Mouse (Mus musculus) MN1 (cell line): ENCODE measurements around the gene Itfg2.

Experiments used
- DNase-seq: peaks from one replicate; pipeline ENCODE4 v3.0.0-alpha.2; 2016; ENCODE audit warnings: low spot score

The Itfg2 gene

DNA sequence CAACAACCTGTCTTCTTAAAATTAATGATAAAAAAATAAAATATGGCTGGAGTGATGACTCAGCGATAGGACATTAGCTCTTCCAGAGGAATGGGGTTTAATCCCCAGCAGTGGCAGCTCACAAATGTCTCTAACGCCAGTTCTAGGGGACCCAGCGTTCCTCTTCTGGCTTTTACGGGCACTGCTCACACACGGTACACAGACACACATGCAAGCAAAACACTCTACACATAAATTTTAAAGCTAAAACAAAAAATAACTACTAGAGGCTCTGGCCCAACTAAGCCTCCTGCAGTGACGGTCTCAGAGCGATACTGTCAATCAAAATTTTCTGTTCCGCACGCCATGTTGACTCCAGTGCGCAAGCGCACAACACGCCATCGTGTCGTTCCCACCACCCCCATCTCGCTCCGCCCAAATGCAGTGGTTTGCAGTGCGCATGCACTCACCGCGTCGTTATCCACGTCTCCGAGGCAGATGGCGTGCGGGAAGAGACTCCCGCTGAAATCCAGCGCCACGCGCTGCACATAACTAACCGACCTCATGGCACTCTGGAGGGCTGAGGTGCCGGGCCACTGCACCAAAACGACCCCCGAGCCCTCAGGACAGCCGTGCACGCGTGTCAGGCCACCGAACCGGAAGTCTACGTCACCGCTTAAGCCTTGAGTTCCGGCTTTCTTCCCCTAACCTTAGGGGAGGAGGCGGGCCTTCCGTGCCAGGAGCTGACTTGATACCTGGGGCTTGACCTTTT is at the start of gene Itfg2:
TSS of gene Itfg2 (minus strand) at position 663 of the 751 bp plus-strand sequence.
- DNase-seq, result peak; percentile 96

DNA sequence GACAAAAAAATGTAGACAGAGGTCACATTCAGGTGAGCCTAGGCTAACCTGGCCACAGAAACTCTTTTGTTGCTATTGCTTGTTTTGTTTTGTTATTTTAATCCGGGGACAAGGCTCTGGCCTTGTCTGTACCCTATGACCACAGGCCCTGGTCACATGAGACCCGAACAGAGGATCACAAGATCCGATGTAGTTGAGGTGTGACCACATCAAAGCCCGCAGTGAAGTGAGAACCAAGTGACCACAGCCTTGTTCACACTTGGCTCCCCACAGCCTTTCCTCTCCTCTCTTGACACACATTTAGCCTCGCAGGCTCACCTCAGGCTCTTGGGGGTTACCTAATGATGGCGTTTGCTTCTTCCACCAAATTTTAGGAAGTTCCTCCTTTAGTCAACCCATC is 49.4 kb upstream of the Itfg2 start:
- no peak for DNase-seq

DNA sequence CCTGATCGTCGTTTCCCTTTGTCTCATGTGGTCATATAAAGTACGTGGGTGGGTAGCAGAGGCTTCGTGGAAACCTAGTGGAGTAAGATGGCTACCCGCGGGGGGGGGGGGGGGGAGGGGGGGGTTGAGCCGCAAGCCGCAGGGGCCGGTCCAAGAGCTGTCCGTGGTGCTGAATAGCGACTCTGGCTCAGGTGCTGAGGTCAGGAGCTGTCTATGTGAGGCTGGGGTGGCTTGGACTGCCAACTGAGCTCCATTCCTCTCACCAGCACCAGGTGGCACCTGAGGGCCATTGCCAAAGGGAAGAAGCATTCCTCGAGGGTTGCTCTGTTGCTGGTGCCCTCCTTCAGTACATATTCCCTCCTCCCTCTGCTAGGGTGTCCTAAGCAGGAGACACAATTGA is 44.7 kb upstream of the Itfg2 start:
- no peak for DNase-seq

DNA sequence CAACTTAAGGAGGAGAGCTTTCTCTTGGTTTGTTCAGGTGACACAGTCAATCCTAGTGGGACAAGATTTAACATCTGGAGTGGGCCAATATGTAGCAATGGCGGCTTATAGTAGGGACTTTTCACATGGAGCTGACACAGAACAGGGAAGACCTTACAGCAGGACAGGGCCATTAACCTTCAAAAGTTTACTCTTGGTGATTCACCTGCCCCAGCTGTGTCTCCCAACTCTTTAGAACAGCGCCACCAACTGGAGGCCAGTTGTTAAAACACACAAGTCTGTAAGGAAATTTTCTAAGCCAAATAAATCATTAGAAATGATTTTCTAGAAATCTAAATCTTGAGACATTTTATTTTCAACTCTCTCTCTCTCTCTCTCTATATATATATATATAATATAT is 42.6 kb upstream of the Itfg2 start:
- no peak for DNase-seq

DNA sequence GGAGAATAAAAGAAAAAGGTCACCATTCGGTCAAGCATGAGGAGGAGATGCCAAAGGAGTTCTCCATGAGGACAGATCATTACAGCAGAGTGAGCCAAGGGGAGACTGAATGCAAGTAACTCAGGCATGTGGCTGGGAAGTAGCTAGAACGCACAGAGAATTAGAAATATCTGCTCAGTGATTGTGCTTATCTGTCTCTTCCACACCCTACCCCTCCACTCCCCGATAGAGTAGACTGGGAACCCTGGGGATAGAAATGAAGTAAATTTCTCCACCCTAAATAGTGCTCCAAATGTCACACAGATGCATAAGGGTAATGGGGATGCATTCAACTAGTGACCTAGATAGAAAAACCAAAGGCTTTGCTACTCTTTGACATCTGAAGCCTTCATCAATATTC is 41.8 kb upstream of the Itfg2 start:
- no peak for DNase-seq

DNA sequence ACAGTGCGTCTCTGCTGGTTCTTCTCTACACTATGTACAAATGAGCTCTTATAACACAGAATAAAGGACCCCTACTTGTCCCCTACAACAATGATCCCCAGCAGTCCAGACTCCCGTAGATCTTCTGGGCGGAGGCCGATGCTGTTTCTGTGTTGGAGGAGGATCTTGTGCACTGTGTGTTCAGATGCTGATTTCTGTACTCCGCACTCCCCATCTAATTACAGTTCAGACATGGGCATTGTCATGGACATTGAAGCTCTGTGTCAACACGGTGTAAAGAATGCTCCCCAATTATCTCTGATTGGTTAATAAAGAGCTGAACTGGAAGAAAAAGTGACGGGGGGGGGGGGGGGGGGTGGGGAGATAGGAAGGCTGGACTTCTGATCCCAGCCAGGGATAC is 41.3 kb upstream of the Itfg2 start:
- DNase-seq, result no peak

DNA sequence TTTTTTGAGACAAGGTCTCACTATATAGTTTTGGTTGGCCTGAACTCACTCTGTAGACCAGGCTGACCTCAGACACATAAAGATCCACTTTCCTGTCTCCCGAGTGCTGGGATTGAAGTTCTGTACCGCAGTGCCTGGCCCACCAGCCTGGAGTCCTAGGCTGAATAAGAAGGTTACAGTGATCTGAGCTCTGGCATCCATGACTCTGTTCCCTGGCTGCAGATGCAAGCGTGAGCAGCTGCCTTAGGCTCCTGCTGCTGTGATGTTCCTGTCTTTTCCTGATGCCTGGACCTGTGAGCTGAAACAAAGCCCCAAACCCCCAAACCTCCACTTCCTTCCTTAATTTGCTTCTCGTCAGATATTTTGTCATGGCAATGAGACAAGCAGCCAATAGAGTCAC is 40.3 kb upstream of the Itfg2 start:
- DNase-seq, result no peak

DNA sequence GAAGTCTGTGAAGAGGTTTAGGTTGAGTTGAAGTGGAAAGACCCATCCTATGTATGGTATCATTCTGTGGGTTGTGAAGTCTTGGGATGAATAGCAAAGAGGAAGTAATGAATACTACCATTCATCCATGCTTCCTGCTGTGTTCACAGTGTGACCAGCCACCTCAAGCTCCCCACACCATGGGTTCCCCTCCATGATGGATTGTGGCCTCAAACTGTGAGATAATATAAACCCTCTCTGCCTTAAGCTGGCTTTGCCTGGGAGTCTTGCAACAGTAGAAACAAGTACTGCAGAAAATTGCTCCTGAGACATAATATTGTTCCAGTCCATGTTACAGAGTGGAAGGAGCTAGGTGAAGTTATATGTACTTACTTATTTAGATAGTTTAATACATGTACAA is 36.9 kb upstream of the Itfg2 start:
- no peak for DNase-seq

DNA sequence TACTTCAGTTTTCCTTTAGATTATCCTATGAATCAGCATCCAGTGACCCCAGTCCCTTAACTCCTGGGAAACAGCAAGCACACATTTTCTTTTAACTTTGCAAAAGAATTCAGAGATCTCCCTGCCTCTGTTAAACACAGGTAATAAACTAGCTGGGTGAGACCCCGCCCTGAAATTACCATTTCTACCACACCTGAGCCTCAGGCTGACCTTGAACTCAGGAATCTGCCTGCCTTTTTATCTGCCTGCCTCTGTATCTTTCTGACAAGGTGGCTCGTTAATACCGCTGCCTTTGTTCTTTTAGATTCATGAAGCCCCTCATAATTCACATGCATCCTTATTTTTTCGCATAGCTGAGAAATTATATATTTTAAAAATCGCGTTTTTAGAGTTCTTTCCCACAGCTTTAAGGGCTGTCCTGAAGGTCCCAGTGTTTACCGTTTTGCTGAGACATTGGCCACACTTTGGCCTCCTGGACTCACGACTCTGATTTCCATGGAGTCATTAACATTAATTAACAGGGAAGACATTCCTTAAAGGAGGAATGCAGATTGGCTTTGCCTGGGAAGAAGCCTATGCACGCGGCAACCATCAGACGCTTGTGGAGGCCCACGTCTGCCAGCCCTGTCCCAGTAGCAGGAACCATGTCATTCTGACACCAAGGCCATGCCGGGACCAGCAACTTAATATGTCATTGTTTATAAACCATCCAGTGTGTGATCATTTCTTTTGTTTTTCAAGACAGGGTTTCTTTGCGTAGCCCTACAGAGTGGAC is 36.2 kb upstream of the Itfg2 start:
- DNase-seq, result no peak

DNA sequence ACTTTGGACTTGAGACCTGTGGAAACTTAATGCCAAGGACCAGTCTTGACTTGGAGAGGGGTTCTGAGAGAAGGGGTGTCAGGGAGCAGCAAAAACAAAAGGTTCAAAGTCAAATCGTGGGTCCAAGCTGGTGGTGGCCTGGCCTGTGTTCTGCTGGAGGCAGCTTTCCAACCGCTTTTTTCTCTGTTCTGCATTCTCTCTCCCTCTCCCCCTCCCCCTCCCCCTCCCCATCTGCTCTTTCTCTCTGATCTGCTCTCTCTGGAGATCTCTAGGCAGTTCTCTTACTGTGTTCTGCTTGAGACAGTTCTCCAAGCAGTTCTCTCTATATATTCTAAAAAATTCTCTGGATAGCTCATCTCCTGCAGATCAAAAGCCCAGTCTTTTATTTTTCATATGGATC is 35.6 kb upstream of the Itfg2 start:
- no peak for DNase-seq

DNA sequence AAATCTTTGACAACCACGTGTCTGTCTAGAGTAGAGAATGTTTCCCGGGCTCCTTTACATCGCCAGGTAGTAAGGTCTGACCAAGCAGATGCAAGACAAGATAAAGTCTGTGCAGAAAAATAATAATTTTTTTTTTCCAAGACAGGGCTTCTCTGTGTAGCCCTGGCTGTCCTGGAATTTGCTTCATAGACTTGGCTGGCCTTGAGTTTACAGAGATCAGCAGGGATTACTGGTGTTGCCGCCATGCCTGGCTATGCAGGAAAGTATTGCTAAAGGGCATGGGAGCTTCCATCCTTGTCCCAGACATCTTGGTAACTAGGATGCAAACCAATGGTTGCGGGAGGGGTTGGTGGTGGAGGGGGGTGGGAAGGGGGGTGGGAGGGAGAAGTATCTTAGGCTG is 32.5 kb upstream of the Itfg2 start:
- no peak for DNase-seq

DNA sequence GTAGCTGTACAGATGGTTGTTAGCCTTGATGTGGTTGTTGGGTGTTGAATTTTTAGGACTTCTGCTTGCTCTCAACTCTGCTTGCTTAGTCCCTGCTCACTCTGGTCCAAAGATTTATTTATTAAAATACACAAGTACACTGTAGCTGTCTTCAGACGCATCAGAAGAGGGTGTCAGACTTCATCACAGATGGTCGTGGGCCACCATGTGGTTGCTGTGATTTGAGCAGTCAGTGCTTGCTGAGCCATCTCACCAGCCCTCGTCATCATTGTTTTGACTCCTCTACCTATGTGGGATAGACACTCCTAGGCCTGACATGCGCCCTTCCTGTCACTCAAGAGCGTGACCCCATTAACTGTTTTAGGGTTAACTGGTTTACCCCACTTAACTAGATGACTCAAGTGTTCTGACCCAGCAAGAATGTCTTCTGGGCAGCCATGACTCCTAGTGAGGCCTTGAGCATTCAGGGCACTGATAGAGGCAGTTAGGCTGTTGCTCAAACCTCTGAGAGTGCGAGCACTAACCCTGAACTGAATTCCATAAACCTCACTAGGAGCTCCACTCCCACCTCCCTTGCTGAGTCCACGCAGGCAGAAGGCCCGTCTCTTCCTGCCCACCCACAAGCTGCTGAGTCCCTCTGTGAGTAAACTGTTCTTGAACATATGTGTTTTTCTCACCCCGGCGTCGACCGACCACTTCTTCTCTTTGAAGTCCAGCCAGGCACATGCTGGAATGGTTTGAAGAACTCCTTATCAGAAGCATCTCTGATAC is 31.3 kb upstream of the Itfg2 start:
- no peak for DNase-seq

DNA sequence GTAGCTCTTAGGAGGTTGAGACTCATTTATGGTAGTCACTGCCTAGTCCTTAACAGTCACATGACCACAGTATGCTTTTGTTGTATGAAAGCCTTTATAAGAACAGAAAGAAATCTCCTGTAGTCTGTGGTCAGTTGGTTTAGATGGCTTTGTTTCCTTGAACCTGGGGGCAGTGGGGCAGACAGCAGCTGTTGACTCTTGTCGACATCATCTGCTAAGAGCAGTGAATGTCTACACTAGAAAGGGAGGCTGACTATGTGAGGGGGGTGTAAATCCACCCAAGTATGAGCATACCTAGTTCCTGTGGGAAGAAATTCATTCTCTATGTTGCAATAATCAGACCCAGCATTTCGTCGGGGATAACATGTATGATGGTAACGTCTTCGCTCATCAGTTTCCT is 22.3 kb upstream of the Itfg2 start:
- DNase-seq, result no peak

DNA sequence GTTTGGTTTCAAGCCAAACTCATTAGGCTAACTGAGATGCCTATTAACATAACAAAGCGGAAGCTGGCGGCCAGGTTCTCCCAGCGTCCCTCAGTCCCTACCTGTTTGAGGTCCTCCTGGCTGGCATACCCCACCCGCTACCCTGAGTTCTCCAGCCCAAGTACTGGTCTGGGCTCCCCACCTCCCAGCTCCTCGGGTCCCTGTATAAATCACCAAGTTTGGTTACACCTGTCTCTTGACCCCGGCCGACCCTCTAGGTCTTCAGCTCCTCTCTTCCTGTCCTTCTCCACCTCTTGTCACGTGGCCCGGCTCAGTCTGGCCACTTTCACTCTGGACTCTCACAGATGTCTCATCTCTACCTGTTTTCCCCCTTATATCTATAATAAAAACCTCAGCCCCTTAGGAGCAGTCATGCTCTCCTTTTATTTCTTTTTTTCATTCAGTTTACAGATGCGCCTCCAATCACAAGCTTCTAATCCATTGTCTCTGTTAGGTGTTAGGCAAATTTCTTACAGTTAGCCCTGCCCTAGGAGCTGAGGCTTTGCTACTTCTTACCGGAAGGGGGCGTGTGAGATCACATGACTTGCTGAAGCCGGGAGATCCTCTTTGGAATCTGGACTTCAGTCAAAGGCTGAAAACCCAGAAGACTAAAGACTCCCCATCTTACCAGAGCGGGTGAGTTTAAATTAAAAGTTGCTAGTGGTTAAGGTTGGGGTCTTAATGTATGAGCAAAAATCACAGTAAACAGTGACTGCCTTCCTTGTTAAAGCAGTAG is 21.2 kb upstream of the Itfg2 start:
- DNase-seq, result no peak

DNA sequence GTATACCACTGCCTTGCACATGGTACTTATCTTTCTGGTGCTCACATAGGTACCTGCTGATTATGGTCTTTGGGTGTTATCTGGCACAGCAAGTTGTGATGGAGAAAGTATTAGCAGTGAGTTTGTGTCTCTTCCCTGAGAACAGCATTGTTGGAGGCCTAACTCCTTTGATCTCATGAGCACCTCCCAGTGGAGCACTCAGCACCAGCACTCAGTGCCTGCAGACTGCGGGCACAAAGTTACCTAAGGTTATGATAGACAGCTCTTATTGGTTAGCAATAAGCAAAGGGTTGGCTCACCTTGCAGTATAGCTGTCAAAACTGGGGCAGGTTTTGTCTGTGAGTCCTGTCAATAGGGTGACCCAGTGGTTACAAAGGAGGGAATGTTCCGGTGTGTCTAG is 15.5 kb upstream of the Itfg2 start:
- no peak for DNase-seq

DNA sequence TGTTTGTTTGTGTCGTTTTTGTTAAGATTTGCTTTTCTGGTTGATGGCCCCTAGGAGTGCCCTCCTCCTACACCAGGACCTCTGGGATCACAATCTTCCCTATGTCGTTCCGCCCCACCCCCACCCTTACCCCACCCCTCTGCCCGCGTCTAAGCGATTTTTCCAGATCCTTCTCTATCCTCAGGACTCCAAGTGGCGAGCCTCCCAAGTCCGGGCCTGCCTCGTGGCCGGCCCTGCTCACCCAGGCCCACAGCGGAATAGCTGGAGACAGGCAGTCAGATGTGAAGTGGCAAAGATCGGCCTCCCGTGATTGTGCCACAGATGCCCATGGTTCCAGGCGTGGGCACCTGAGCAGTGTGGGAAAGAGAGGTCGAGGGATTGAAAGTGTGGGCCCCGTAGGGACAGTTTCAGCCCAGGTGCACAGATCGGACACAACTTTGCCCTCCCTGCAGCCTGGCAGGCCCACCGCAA is 14.2 kb upstream of the Itfg2 start:
- peak; percentile 57 for DNase-seq

DNA sequence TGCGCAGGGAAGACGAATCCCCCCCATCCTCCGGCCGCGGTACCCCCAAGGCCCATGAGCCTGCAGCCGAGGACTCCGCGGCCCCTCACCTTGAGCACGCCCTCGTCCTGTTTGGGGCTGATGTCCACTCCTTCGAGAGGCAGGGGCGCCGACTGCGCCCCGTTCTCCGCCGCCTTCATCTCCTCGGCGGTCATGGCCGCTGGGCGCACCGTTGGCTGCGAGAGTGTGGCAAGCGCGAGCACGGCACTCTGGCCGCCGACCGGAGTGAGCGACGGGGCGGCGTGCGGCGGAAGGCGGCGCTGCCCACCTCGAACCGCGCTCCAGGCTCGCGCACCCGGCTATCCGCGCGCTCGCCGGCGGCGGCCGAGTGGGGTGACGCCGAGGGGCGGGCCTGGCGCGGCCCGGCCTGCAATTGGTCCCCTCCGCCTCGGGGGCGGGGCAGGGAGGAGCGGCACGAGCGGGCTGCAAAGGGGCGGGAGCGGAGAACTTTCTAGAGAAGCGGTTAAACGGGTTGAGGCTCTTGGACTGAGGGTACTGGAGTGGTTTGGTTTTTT is 13.7 kb upstream of the Itfg2 start, which contains the start of gene Fkbp4:
TSS of gene Fkbp4 (minus strand) at position 361 of the 554 bp plus-strand sequence.
- peak; percentile 93 for DNase-seq

DNA sequence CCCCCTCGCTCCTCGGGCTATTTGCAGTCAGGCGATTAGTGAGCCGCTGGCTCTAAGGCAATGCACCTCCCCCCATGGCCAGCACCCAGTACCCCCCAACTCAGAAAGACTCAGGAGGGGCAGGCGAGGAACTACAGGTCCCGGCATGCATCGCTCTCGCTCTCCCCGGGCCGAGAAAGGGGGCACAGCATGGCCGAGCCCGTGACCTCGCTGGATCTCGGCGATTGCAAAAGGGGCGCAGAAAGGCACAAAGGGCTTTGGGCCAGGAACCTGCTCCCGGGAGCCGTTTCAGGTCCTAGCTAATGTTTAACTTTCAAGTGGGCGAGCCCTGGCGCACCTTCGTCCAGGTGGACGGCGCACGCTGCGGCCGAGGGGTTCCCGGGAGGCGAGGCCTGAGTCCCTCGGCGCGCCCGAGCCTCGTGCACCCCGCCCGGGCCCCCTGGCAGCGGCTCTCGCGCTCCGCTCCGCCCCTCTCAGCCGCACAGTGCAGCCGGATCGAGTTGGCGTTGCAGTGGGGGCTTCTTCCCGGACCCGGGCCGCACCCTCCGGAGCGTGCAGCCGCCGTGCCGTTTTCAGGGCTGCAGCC is 13.1 kb upstream of the Itfg2 start:
- peak; percentile 52 for DNase-seq

DNA sequence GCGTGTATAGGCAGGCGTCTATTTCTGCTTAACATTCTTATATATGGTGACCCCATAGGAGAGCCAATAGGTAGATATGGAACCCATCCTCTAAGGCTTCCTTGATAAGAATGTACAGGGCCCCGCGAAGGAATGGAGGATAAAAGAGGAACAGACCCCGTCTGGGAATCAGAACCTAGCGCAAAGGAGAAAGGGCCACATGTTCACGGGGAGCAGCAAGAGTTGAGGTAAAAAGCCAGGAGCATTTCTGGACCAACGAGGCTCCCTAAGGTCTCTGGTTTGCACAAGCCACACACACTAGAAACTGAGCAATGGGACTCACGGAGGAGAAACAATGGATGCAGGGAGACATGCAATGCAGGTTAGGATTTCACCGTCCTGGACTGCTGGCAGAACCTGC is 12.6 kb upstream of the Itfg2 start:
- DNase-seq, result no peak

DNA sequence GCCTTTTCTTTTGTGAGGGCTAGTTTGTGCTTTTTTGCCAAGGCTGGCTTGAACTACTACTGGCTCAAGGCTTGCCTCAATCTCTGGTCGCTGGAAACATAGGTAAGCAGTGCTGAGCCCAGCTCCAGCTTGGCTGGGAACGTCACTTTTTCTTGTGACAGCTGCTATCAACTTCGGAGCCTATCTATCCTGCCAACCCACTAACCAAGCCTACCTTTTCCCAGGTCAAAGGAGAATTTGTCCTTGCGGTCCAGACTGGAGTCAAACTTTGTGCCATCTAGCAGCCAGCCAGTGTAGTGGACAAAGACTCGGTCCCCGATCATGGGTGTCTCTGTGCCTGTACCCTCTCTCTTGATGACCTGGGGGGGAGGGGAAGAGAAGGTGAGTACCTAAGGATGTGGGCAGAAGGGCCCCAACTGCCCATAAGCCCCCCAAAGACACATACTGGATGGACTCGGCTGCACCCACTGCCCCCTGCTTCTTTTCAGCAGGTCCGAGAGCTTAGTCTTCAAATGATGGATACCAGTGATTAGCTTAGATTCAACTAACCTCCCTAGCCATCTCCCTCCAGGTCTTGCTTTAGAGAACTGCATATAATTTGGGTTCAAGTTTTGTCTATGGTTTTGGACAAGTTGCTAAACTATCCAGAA is 11.8 kb upstream of the Itfg2 start:
- DNase-seq, result no peak

DNA sequence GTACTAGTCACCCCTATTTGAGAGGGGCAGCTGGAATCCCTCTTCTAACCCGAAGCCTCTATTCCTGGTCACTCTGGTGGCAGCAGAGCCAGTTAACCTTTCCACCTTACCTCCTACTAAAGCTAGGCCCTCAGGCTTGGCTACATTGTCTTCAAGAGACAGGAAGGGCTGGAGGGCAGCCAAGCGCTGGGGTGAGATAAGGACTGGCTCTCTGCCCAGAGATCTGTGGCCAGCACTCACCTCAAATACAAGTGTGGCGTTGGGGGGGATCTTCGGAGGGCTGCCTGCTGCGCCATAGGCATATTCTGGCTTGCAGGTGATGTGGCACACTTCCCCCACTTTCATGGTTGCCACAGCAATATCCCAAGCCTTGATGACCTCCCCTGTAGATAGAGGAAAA is 10.7 kb upstream of the Itfg2 start:
- DNase-seq, result peak; percentile 77
